Mouse (Mus musculus) bone marrow macrophage, adult 2 months (primary cell): Measurements from ENCODE around the gene Cfap300.

Experiments
- CTCF ChIP-seq: IDR thresholded peaks from 2 replicates; pipeline ENCODE4 v1.5.1; 2012; ENCODE audit warnings: low read depth, mild to moderate bottlenecking, low read length, moderate library complexity
- POLR2A ChIP-seq: IDR thresholded peaks from 2 replicates; pipeline ENCODE4 v1.6.1; 2012; ENCODE audit warnings: mild to moderate bottlenecking, low read depth, low read length, borderline replicate concordance

- TF ChIP-seq CTCF (no peak), POLR2A (no peak)
Observed at GRCm38 (mm10) chr9:8059636-8060035, 17.0 kb upstream of the Cfap300 start.
